Mouse (Mus musculus) frontal cortex, adult (tissue): Measurements from ENCODE around the gene Gm4756.
"Not testable (repeated sequence)": the region's sequence is repeated elsewhere in the genome, so short reads cannot be mapped to it uniquely, and the experiment has no call there.

Source experiments
- ATAC-seq: cut with Nextera tagmentation; 2 replicates; pipeline ENCODE4 v1.9.2; 2017; ENCODE audit warnings: mild to moderate bottlenecking, moderate library complexity, mixed read lengths; ENCODE audit not compliant: low TSS enrichment

The Gm4756 gene

DNA sequence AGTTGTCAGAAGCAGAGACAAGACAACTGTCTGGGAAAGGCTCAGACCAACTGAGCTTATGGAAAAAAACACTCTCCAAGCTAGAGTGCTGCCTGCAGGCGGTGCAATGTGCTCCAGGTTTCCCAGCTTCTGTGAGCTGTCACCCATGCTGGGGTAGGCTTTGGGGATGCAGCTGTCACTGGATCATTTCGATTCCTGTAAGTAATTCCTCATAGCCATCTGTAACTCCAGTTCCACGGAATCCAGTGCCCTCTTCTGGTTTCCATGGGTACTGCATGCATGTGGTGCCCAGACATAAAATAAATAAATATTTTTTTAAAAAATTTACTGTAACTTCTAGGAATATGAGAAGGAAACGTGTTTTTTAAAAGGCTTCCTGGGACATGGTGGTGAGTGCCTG is 5.2 kb upstream of the Gm4756 start:
- ATAC-seq = peak; percentile 65

DNA sequence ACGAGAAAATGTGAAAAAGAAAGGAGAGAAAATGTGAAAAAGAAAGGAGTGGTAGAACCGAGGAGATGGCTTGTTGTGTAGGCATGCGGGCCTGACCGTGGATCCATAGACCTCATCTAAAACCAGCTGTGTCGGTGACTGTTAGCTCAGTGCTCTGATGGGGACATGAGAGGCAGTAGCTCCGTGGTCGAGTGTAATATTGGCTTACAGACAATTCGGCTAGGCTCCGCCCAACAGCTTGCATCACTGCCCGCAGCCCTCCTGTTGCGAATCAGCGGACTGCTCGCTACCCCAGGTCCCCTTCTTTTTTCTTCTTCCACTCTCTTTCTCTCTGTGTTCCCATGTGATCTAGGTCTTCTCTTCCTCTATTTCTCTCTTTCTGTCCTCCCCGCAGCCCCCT is 540 bp downstream of the Gm4756 start:
- no peak for ATAC-seq

DNA sequence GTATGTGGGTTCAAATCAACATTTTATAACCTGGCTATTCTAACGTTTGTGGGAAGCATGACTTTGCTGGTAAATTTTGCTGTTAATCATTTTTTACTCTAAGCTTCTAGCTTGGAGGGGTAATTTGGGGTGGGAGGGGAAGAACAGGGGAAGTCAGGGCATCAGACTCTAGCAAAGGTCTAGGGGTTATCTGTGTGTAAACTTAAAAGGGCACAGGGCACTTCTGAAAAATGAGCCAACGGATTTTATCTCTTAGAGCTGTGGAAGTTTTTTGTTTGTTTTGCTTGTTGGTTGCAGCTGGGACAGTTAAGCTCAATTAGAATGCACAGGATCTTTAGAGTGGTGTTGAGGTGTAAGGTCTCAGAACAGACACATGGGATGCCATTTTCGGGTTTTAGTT is 11.4 kb downstream of the Gm4756 start:
- ATAC-seq = no peak

DNA sequence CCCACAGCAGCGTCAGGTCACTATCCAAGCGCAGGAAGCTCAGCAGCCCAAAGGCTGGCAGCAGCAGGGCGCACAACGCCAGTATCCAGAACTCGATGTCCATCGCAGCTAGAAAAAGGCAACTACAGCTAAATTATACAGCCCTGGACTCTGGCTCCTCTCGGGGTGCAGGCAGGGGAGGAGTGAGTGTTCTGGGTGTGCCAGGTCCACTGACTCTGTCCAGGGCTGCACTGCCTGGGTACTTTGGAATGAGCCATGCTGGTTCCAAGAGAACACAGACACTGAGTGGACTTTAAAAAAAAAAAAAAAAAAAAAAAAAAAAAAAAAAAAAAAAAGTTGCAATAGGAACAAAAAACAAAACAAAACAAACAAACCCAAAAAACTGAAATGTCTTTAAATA is 20.7 kb downstream of the Gm4756 start:
- ATAC-seq = no peak

DNA sequence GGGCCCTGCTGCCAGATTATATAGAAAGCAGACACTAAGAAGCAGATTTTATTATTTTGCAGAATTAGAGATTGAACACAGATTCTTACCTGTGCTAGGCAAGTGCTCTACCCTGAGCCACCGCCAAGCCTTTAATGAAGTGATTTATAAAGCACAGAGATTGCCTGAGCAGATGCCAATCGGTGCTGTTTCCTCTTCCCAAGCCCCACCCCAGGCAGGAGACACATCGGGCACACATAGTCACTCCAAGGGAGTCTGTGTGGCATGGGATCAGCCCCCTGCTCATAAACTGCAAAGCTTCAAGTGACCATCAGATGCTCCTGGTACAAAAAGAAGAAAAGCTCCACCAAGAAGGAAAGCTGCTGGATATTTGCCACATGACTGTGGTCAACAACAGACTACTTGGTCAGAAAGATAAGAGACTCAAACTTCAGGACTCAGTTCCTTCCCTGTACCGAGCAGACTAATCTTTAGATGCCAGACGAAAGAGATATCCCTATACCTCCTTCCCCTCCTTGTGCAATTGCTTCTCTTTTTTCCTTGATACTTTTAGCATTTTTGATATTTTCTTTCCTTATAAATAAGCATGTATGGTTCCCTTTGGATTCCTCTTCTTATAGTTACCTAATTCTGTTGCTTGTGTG is 26.5 kb downstream of the Gm4756 start:
- no peak for ATAC-seq

DNA sequence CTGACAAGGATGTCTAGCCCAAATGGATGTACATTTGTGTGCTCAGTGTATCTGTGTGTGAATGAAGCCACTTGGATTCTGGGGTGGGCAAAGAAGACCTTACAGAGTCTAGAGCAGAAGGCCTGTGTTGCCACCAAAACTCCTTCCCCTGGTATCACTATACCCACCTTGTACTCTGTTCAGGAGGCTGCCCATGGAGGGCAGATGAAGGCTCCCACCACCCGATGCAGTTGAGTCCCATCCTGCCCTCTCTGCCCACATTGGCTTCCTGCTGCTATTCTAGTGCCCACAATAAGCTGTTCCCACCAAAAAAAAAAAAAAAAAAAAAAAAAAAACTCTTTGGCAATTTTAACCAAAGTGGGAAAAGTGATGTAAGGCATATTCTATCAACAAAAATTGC is 28.0 kb downstream of the Gm4756 start:
- ATAC-seq = no peak

DNA sequence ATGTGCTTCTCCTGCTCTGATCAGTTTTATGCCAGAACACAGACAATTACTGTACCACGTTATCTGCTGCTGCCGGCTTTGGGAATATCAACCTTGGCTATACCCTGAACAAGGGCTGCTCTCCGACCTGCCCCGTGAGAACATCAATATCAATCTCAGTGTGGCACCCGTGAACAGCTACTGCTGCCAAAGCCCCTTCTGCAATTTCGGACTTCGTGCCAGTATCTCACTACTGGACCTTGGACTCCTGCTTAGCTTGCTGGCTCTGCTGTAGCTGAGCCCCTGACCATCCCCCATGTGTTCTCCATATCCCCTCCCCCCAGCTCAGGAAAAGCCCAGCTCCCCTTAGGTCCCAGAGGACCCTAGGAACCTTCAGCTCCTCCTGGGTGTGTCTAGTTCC is 28.6 kb downstream of the Gm4756 start:
- ATAC-seq = no peak

DNA sequence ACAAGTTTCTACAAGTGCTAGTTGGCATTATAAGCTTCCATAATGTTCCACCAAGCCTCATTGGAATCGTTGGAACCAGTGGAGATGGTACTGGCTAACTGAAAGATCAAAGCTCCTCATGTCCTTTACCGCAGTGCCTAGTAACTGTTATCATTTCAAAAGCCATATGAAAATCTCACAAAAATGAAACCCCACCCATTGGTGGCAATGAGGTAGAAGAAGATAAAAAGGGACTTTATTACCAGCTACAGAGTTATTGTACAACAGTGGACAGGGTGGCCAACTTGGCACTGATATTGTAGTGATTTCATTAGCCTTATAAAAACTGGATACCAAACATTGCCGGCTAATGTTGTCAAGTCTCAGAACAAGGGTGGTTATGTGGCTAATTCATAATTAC is 37.4 kb downstream of the Gm4756 start:
- no peak for ATAC-seq

DNA sequence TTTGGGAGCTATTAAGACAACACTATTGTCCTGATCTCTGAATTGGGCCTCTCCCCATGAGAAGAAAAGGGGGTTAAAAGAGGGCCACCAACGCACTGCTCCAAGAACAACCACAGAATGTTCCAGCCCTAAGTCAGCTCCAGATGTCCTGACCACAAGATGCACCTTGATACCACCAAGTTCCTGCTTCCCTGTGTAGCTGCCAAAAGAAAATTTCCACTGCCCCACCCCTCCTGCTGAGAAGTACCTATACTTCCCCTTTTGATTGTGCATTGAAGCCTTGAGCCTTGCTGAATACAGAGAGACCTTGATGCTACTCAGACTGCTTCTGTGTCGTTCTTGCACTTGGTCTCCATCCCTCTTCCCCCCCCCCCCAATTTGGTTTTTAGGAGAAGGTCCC is 50.7 kb downstream of the Gm4756 start:
- ATAC-seq = not testable (repeated sequence)

DNA sequence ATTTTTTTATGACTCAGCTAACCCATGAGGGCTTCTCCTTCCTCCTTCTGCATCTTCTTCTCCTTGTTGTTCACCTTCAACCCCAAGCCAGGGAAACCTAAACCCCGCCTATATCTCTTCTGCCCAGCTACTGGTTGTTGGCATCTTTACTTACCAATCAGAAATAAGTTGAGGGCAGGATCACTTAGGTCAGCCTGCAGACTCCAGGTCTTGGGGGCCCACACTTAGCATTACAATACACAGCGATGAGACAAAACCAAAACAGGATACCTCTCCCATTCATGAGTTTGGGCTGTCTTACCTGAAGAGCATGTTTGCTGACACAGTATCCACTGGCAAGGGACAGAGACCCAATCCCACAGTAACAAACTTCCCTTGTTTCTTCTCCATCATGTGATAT is 55.5 kb downstream of the Gm4756 start:
- ATAC-seq = no peak

DNA sequence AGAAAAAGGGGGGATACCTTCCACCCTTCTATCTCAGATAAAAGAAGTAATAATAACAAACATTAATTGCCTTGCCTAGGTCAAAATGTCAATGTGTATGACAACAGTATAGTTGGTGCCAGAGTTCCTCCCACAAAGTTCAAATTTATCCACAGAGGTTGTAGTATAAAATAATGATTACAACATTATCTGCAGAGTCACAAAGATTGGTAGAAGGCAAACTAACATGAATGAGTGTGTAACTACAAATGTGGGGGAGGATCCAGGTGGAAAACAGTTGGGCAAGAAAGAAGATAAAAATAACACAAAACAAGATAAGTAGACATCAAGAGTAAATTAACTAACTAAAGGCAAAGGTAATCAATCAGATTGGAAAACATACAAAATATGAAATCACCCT is 56.5 kb downstream of the Gm4756 start:
- ATAC-seq = no peak

DNA sequence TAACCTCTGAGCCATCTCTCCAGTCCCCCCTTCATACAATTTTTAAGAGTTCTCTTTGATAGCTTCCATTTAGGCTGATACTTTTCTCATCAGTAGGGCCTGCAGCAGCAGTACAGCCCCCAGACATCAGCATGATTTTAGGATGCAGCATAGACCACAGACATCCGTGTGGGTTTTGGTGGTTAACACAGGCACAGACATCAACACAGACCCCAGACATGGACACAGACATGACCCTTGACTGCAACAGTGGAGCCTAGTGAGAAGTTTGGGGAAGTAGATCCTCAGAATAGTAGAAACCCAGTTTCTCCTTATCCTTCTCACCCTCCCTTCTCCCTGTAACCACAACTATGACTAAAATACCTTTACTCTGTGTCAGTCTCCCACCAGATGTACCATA is 64.1 kb downstream of the Gm4756 start:
- ATAC-seq = no peak

DNA sequence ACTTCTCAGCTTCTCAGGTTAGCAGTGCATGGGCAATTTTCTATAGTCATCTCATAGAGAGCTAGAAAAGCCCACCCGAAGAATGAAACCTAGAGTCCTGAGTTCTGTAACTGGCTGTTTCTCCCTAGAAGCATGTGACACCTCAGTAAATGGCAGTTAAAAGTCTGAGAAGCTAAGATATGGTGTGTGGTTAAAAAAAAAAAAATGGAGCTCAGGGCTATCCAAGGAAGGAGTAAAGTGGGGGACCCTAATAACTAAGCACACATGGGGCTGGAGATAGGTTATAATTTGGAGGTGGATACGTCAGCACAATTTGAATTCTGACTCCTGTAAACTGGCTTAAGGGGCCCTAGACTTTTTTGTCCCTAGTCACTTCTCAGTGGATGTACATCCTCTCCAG is 66.4 kb downstream of the Gm4756 start:
- no peak for ATAC-seq

DNA sequence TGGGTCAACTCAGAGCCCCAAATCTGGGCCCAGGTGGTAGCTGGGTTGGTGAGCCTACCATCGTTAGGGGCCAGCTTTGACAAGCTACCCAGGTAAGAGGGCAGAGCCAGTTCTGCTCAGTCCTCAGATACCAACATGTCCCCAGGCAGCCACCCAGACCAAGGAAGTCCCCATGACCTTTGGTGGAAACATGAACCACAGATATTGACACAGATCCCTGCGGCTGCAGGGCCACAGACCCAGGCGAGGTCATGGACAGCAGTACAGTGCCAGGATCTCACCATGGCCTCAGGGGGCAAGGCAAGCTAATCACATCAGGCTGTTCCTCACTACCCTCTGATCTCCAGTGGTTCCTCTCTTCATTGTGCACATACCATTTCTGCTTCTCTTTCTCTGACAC is 67.4 kb downstream of the Gm4756 start:
- no peak for ATAC-seq

DNA sequence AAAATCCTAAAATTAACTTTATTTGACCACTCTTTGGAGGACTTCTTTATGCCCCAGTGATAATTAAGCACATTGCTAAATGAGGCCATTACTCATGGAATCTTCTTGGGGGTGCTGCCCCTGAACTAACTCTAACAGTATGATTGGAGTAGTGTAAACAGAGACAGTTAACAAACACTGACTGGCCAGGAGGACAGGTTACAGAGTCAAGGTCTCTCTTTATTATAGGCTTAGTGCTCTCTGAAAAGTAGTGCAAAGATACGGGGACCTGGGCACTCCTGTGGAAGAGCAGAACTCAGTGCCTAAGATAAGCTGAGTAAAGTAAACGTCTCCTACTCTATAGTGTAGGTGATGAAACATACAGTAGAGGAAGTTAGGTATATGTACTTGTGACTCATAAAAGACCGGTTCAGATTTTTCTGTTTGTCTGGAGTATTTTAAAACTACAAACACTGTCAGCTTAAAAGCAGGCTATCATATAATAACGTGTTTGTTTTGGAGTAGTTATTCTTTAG is 85.1 kb downstream of the Gm4756 start:
- ATAC-seq = no peak

DNA sequence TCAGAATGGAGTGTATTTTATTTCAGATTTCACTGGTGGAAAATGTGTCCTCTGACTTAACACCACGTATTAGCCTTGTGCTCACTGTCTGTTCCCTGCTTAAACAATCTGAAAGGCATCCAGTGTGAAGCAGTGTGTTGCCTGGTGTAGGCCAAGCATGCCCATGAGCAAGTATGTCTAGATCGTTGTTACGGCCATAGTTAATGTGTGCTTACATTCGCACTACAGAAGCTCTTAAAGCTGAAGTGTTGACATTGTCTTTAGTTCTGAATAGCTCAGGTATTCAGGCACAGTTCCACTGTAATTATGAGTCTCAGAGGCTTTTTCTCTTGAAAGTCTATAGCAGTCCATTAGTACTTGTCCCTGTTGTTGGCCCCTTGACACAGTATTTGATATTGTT is 95.1 kb downstream of the Gm4756 start:
- no peak for ATAC-seq

DNA sequence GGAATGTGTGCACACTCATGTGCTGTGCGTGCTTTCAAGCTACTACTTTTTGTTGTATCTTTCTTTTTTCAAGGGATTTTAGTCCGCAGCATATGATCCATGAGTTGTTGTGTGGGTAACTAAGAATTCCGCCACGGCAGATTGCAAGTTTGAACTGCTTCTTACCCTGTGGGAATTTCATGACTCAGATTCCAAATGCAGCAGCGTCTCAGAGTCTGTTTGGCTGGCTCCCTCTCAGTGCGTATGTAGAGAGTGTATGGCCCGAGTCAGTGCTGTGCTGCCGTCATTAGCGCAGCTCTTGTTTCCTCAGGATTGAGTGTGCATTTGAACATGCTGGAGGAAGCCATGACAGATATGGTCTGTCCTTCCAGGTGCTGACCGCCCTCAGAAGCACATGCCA is 110.9 kb downstream of the Gm4756 start:
- peak; percentile 69 for ATAC-seq

DNA sequence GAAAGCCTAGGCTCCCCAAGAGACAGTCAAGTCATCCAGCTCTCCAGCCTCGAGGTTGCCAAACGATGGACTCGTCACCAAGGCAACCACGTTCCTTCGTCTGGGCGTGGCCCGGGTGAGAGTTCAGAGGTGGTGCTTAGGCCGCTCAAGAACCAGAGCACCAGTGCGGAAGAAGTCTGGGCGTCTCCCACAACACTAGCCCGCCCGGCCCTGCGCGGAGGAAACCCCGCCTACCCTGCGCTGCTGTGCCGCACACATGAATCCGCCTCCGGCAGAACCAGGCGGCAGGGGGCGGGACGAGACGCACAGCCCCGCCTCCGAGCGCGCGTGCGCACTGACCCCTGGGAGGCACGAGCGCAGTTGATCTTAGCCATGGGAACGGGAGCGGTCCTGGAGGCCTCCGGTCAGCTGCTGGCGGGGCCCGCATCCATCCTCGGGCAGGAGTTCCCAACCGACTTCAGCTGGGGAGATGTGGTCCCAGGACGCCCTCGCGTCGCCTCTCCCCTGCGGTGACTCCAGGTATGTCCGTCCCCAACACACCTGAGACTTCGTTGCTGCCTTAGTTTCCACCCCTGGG is 113.4 kb downstream of the Gm4756 start, which contains the start of gene Pcnx4:
TSS of gene Pcnx4 (plus strand) at position 363 of the 577 bp plus-strand sequence.
- peak; percentile 98 for ATAC-seq

DNA sequence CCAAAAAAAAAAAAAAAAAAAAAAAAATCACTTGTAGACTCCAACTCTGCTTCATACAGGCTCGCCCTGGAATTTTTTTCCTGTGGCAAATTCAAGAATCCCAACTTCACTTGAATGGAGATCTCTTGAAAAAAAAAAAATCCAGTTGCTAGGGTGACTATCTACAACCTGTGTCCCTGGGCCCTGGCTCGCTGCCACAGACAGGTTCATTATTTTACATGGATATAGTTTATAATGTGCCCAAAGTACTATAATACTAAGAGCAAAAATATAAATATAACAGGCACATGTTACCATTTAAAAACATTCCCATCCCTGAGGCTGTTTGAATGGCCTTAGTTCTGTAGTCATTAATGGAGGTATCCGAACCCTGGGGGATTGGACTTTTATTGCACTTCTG is 113.9 kb downstream of the Gm4756 start:
- no peak for ATAC-seq

DNA sequence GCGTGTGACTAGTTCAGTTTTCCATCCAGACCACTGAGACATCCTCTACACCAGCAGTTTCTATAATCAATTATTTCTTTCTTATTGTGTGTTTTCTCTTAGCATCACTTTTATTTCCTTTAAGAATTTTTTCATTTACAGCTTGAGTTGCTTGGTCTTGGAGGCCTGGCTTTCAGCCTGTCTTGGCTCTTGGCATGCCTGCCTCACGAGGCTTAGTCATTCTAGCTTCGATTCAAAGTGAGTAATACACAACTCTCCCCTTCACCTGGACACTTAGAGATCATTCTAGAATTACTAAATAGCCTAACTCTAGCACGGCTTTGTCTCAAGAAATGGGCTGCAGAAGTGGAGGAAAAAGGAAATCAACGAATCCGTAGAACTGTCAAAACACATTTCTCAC is 115.5 kb downstream of the Gm4756 start:
- no peak for ATAC-seq

DNA sequence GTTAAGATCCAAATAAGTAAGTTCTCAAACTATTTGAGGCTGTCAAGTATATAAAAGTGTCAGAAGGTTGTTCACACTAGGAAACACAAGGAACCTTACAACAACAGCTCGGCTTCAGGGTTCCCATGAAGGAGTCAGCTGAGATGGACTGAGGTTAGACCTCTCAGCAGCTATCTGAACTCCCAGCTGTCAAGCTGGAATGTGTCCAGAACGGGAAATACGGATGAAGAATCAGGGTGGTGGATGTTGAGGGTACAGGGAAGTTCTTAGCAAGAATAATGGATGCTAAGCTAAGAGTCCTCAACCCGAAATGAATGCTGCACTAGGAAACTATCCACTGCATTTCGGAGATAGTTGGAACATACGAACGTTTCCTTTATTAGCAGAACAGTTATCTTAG is 117.2 kb downstream of the Gm4756 start:
- ATAC-seq = no peak
